Mouse (Mus musculus): ENCODE data around the gene Fam78a.
"Not testable (repeated sequence)": the region's sequence is repeated elsewhere in the genome, so short reads cannot be mapped to it uniquely, and the experiment has no call there.

Fam78a gene

DNA sequence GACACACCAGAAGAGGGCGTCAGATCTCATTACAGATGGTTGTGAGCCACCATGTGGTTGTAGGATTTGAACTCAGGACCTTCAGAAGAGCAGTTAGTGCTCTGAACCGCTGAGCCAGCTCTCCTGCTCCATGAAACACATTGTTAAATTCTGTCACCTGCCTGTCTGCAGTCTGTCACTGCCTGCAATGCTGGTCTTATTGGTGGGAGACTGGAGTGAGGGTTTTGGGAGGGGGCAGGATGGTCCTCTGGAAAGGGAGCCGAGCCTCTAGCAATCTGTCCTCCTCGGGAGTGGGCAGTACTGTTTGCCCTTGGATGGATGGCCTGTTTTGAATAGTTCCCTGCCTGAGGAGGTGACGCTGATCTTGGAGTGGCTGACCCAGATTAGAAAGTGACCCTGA, 40.8 kb downstream of the Fam78a start:
- DNase-seq (ENCODE audit: low spot score in 2 of 2) = no peak

DNA sequence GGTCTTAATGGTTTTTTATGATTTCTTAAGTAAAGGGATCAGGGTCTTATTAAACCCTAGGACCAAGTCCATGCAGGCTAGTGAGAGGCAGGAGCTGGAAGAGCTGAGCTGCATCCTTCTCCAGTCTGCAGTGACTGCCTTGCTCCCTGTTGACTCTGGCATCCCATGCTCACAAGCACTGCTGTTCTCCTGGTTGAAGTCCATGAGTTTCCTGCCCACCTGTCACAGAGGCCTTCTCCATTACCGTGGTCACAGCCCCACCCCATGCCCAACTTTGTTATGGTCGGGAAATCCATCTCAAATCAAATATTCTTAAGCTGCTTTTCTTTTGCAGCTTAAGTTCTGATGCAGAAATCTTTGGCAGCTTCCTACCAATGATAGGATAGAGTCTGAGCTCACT, 43.6 kb downstream of the Fam78a start:
- no peak for DNase-seq (ENCODE audit: low spot score in 2 of 2)

DNA sequence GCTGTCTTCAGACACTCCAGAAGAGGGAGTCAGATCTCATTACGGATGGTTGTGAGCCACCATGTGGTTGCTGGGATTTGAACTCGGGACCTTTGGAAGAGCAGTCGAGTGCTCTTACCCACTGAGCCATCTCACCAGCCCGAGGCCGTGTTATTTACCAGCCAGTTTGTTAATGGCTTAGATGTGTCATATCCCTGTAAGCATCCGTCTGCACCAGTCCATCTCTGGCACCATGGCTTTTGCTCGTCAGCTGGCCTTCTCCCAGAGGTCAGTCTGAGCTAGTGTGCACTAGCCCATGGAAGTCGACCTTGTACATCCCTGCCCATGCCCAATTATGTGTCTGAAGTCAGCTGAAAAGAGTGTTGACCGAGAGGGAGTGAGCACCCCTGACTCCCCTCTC, 44.0 kb downstream of the Fam78a start:
- not testable (repeated sequence) for DNase-seq (ENCODE audit: low spot score in 2 of 2)

DNA sequence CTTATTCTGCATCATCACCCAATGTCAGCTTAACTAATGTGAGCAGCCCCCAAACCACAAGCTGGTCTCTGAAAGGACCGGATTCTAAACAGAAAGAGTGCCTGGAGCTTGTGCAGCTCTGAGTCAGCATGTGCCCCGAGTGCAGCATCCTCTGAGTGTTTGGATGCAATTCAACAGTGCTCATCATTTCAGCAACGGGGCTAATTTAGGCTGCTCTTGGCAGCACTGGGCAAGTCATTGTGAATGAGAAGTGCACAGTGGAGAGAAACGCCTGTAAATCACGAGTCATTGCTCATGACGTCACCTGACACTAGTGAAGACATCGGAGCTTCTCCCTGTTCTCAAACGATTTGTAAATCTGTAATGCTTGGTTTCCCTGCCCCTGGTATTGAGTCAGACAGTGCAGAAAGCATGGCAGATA, 46.0 kb downstream of the Fam78a start:
- DNase-seq (ENCODE audit: low spot score in 2 of 2) = peak; percentile 45 to 71

DNA sequence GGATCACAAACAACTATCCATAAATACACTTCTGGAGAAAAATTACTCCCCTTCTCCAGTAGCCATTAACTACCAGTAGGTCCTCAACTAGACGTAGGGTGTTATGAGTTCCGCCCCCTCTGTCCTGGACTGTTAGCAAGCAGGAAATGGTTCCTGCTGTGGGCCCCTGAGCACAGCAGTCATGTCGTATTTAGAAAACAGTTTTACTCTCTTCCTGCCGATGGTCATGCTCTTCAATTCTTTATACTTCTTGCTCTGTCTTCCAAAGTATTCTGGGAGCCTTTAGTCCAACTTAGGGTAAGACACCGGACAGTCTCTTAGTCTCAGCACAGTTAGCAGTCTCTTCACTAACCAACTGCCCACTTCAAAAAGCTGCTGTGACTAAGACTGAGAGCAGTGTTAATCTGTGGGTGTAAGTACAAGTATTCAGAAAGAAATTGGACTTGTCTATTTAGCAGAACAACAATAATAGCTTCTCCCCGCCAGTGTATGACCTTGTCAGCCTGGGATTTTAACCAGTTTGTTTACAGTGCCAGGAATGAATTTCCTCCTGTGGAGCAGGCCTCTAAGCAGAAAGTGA, 47.3 kb downstream of the Fam78a start:
- no peak for DNase-seq (ENCODE audit: low spot score in 2 of 2)

DNA sequence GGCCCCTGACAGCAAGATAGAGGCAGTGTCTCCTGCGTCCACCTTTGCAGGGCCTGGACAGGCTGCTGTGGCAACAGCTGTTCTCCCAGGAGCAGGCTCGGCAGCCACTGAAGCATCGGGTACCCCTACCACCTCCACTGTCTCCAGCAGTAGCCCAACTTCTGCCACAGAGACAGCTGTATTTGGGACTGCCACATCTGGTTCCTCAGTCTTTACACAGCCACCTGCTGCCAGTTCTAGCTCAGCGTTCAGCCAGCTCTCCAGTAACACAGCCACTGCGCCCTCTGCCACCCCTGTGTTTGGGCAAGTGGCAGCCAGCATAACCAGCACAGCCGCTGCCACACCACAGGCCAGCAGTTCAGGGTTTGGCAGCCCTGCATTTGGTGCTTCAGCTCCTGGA, 50.5 kb downstream of the Fam78a start:
- no peak for DNase-seq (ENCODE audit: low spot score in 2 of 2)

DNA sequence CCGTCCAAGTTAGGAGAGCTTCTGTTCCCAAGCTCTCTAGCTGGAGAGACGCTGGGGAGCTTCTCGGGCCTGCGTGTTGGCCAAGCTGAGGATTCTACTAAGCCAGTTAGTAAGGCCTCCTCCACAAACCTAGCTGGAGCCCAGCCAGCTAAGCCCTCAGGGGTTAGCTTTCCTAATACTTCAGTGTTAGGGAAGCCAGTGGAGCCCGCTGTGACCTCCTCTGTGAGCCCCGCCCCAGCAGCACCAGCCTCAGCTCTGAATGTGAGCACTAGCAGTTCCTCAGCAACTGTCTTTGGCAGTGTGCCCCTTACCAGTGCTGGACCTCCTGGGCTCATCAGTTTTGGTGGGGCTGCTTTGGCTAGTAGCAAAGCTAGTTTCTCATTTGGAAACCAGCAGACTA, 51.2 kb downstream of the Fam78a start:
- no peak for DNase-seq (ENCODE audit: low spot score in 2 of 2)

DNA sequence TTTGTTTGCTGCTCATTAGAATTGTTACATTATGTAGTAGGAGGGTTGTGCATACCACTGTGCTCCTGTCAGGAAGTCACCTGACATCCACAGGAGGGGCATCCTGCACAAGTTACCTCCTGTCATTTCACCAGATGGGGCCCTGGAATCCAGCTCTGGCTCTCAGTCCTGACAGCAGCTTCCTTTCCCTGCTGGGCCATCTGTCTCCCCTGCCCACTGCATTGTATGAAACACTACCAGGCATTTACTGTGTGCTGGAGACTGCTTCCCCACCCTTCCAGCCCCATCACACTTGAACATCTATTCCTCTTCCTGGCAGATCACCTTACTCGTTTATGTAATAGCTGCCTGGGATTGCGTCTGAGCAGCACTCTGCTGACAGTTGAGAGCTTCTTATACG, 55.0 kb downstream of the Fam78a start:
- peak; percentile 26 to 63 for DNase-seq (ENCODE audit: low spot score in 2 of 2)

DNA sequence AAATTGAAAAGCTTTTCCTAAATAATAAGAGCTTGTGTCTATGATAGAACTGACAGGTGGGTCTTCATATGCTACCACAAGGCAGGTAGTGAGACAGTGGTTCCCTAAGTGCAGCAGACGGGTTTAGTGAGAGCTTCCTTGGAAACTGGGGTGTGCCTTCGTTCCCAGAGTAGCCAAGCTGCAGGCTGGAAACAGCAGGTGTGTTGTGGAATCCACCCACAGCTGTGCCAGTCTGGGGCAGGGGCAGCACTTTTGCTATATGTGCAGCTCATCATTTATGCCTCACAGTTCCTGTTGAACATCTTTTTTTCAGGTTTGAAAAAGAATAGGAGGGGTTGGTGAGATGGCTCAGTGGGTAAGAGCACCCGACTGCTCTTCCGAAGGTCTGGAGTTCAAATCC, 60.3 kb downstream of the Fam78a start:
- no peak for DNase-seq (ENCODE audit: low spot score in 2 of 2)

DNA sequence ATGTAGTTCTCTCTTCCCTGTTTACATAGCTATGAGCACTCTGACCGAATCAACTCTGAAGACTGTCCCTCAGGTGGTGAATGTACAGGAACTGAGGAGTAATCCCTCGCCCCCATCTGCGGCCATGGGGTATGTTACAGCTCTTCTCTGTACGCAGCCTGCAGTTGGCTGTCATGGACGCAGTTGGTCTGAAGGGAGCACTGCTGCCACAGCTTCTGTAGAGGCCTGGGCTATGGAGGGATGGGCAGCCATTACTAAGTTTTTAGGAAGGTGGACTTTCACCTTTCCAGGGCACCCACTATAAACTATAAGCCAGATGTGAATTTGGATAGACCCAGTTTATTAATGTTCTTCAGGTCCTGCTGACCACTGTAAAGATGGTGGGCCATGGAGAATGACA, 64.4 kb downstream of the Fam78a start:
- DNase-seq (ENCODE audit: low spot score in 2 of 2) = no peak

DNA sequence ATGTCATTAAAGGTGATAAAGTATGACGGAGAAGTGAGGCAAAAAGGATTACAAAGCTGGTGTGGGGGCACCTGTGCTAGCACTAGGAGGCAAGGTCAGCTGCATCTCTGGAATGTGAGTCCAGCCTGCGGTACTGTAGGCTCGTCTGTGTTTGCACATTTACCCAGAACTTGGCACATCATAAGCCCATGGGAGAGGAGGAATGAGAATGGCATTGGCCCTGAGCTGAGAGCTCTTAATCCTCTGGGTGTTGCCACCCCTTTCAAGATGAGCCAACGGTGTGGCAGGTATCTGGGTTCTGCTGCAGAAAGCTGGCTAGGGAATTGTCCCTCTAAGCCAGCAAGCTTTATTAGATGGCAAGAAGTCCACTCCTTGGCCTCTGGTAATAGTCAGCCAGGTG, 65.0 kb downstream of the Fam78a start:
- no peak for DNase-seq (ENCODE audit: low spot score in 2 of 2)

DNA sequence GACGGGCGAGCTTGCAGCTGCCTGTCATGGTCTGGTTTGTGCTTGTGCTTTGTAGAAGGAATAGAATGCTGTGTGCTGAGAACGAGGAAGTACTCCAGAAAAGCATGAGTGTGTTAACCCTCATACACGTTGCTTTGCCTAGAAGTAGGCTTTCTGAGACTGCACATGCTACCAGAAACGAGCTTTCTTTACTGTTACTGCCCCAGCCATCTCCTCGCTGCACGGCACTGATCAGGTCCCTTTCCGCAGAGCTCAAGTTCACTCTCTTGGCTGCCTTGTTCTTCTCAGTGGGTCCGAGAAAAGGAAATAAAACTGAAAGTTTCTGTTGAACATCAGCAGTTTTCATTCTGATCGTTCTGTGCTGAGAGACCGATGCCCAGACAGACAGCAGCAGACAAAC, 75.9 kb downstream of the Fam78a start:
- DNase-seq (ENCODE audit: low spot score in 2 of 2) = no peak

DNA sequence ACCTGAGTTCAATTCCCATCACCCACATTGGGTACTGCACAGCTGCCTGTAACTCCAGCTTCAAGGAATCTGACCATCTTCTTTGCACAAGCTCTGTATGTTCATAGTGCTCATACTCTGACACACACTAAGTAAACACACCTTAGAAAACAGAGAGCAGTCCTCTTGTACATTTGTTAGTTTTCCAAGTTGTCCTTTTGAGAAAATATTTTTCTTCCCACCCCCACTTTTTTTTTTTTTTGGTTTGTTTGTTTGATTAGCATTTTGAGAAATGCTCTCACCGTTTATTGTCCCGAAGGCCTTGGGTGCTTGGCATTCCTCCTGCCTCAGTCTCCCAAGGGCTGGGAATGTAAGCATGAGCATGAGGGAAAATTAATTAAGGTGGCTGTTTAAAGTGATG, 76.3 kb downstream of the Fam78a start:
- no peak for DNase-seq (ENCODE audit: low spot score in 2 of 2)
